Mouse (Mus musculus) hindbrain, embryonic 16.5 days (tissue): Measurements from ENCODE around the gene Syngr1. TPM values are rescaled to one million over a fixed set of nuclear protein-coding genes. Genes with fewer than 3 reads are reported as not detected.

Source experiments
- ATAC-seq: fragments of 200-750 bp; cut with Nextera tagmentation; 2 replicates; pipeline ENCODE4 v1.8.0; 2017; ENCODE audit warnings: moderate TSS enrichment, moderate library complexity
- H3K27ac ChIP-seq: fragments of 300-500 bp; sonication (generic); 2 replicates; pipeline ENCODE4 v1.5.1; 2014; ENCODE audit warnings: low read depth, mild to moderate bottlenecking, control low read depth, low read length, moderate library complexity
- H3K27me3 ChIP-seq: fragments of 300-500 bp; sonication (generic); replicated peaks from 2 replicates; pipeline ENCODE4 v1.6.1; 2014; ENCODE audit warnings: low read length; ENCODE audit not compliant: control insufficient read depth, insufficient read depth
- H3K36me3 ChIP-seq: fragments of 300-500 bp; sonication (generic); 2 replicates; pipeline ENCODE4 v1.6.1; 2014; ENCODE audit warnings: mild to moderate bottlenecking, low read length, moderate library complexity, mixed read lengths; ENCODE audit not compliant: control insufficient read depth, insufficient read depth
- H3K4me1 ChIP-seq: fragments of 300-500 bp; sonication (generic); 2 replicates; pipeline ENCODE4 v1.6.1; 2014; ENCODE audit warnings: low read depth, low read length; ENCODE audit not compliant: control insufficient read depth, insufficient read depth
- H3K4me2 ChIP-seq: fragments of 300-500 bp; sonication (generic); 2 replicates; pipeline ENCODE4 v1.6.1; 2014; ENCODE audit warnings: mild to moderate bottlenecking, low read length, control low read depth, moderate library complexity
- H3K4me3 ChIP-seq: fragments of 300-500 bp; sonication (generic); 2 replicates; pipeline ENCODE4 v1.5.1; 2014; ENCODE audit warnings: mild to moderate bottlenecking, low read length, control low read depth, moderate library complexity
- H3K9ac ChIP-seq: fragments of 300-500 bp; sonication (generic); 2 replicates; pipeline ENCODE4 v1.6.1; 2014; ENCODE audit warnings: low read depth, mild to moderate bottlenecking, control low read depth, low read length, moderate library complexity
- H3K9me3 ChIP-seq: fragments of 300-500 bp; sonication (generic); 2 replicates; pipeline ENCODE4 v1.6.1; 2014; ENCODE audit warnings: mild to moderate bottlenecking, low read length, moderate library complexity; ENCODE audit not compliant: control insufficient read depth
- WGBS: fragments of 180-500 bp; shearing (Covaris S2); extraction: QIAGEN DNeasy Blood & Tissue Kit; methylation state at CpG from one replicate; pipeline ENCODE4 v1.1.7; 2014; 5-methylcytosine and 5-hydroxymethylcytosine counted together
- polyA plus RNA-seq: library from polyadenylated mRNA; unstranded; fragments of >200 nt; fragmentation: Nextera tagmentation; extraction: Ambion mirVana; gene quantifications from 2 replicates; pipeline ENCODE4 v1.2.1, GENCODE M21; 2015

The Syngr1 gene
- polyA plus RNA-seq, 1 experiment from 2014 or later, result 80.3 TPM

DNA sequence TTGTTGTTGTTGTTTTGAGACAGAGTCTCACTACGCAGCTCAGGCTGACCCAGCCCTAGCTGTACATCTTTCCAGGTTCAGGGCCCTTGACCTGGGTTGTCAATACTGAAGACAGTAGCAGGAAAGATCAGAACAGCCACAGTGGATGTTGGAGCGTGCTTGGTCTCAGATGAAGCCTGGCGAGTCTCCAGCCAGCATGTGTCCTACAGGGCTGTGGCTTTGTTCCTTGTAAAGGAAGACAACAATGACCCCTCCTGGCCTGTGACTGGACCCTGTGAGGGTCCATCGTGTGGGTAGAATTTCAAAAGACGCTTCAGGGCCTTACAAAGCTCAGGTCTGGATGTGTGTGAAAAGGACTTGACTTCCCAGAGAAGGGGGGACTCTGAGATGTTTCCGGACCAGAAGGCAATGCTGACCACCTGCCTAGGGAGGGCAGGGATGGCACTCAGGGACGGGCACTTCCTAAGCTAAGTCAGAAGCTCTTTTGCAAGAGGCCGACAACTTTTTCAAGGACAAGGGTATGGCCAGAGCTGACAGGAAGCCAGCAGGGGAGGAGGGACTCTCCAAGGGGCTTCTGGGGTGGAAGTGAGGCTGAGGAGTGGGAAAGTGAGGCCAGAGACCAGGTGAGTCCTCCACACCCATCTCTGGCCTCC is 37.6 kb upstream of the Syngr1 start:
- no peak overlapping the region for H3K9ac ChIP-seq
- no peaks in the 10 kb centered on the region for H3K9me3 ChIP-seq
- H3K4me1 ChIP-seq, result no peaks in the 10 kb centered on the region
- H3K27ac ChIP-seq, result no peak overlapping the region
- no peaks in the 10 kb centered on the region for H3K36me3 ChIP-seq
- no peak overlapping the region for H3K4me3 ChIP-seq
- no peak for ATAC-seq
- no peak overlapping the region for H3K4me2 ChIP-seq
- no peaks in the 10 kb centered on the region for H3K27me3 ChIP-seq
- WGBS, result 52% methylated on average over 8 of the region's 8 CpGs

GRCm38 (mm10) chr15:80054034-80054710 is 37.0 kb upstream of the Syngr1 start:
- WGBS, result 85% methylated on average over 7 of the region's 7 CpGs
- no peaks in the 10 kb centered on the region for H3K36me3 ChIP-seq
- H3K4me3 ChIP-seq, result no peak overlapping the region
- H3K27ac ChIP-seq, result no peak overlapping the region
- no peaks in the 10 kb centered on the region for H3K4me1 ChIP-seq
- no peak overlapping the region for H3K4me2 ChIP-seq
- H3K9ac ChIP-seq, result no peak overlapping the region
- ATAC-seq, result no peak
- H3K9me3 ChIP-seq, result no peaks in the 10 kb centered on the region
- H3K27me3 ChIP-seq, result no peaks in the 10 kb centered on the region

DNA sequence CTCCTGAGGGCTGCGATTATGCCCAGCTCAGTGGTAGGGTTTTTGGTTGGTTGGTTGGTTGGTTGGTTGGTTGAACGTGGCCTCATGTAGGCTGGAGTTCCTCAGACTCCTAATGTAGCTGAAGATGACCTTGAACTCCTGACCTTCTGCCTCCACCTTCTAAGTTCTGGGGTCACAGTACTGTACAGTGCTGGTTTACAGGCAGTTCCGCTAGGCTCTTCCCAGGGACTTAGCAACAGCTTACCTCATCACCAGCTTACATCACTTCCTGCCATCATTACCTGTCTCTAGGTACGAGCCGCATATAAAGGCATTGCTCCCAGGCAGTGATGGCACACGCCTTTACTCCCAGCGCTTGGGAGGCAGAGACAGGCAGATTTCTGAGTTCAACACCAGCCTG is 33.0 kb upstream of the Syngr1 start:
- no peaks in the 10 kb centered on the region for H3K36me3 ChIP-seq
- no peak overlapping the region for H3K27ac ChIP-seq
- H3K4me1 ChIP-seq, result no peaks in the 10 kb centered on the region
- H3K4me3 ChIP-seq, result no peak overlapping the region
- no peak overlapping the region for H3K9ac ChIP-seq
- H3K4me2 ChIP-seq, result no peak overlapping the region
- H3K27me3 ChIP-seq, result no peaks in the 10 kb centered on the region
- no peaks in the 10 kb centered on the region for H3K9me3 ChIP-seq
- ATAC-seq, result no peak
- 89% methylated on average over 7 of the region's 7 CpGs for WGBS

DNA sequence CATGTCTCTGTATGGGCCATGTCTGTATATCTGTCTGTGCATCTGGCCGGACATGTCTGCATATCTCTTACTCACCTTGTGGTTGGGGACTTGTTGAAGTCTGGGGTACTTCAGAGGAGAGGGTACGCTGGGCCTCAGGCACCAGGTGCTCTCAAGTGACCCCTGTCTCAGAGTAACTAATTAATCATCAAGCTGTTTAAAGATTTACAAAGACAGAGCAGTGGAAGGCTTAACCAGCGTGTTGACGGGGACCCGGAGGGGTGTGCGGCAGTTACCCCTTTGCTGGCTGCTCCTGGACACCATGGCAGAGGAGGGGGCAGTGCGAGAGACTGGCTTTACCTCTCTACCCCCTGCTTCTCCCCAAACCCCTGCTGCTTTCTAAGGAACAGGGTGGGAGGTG is 31.5 kb upstream of the Syngr1 start:
- Histone ChIP-seq H3K36me3 (no peaks in the 10 kb centered on the region), H3K27me3 (no peaks in the 10 kb centered on the region), H3K4me1 (no peaks in the 10 kb centered on the region), H3K4me2 (no peak overlapping the region), H3K4me3 (no peak overlapping the region), H3K9me3 (no peaks in the 10 kb centered on the region), H3K27ac (no peak overlapping the region), H3K9ac (no peak overlapping the region)
- no peak for ATAC-seq
- 71% methylated on average over 7 of the region's 7 CpGs for whole genome bisulfite sequencing

- Histone ChIP-seq H3K9ac (no peak overlapping the region), H3K36me3 (no peaks in the 10 kb centered on the region), H3K4me1 (no peaks in the 10 kb centered on the region), H3K4me3 (no peak overlapping the region), H3K27ac (no peak overlapping the region), H3K27me3 (no peaks in the 10 kb centered on the region), H3K9me3 (no peaks in the 10 kb centered on the region), H3K4me2 (no peak overlapping the region)
- 94% methylated on average over 8 of the region's 8 CpGs for WGBS
- no peak for ATAC-seq
Observed at GRCm38 (mm10) chr15:80060356-80061070, 30.6 kb upstream of the Syngr1 start.

DNA sequence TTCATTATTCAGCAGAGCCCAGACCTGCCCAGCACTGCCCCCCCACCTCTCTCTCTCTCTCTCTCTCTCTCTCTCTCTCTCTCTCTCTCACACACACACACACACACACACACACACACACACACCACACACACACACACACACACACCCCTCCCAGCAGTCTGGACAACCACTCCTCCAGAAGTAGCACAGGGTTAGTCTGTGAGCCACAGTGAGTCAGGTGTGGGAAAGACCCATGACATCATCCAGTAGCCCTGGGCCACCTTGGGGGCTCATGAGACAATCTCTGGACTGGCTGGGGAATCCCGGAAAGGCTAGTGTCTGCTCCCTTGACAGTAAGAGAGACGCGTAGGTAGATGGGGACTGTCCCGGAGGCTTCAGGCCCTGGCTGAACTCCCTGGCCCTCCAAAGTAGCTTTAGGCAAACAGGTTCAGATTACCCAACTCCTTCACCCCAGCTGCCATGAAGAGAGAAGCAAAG is 30.0 kb upstream of the Syngr1 start:
- Histone ChIP-seq H3K27ac (no peak overlapping the region), H3K9me3 (no peaks in the 10 kb centered on the region), H3K4me3 (no peak overlapping the region), H3K36me3 (no peaks in the 10 kb centered on the region), H3K4me2 (no peak overlapping the region), H3K9ac (no peak overlapping the region), H3K27me3 (no peaks in the 10 kb centered on the region), H3K4me1 (no peaks in the 10 kb centered on the region)
- no peak for ATAC-seq
- 87% methylated on average over 4 of the region's 4 CpGs for WGBS

DNA sequence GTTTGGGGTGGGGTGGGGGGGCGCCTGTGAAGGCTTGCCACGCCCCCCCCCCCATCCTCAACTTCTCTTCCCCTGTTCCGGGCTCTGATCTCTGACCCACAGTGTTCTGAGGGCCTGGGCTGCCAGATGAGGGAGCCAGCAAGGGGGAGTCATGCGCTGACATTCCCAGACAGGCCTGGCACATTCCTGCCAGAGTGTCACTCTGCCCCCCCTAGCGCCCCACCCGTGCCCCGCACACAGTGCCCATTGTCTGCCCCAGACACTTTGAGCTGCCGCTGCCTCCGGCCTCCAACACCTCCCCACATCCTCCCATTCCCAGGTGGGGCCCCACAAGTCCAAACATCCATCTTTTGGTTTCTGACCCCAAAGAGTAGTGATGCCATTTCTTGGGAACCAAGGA is 28.8 kb upstream of the Syngr1 start:
- H3K9ac ChIP-seq, result no peak overlapping the region
- H3K4me1 ChIP-seq, result no peaks in the 10 kb centered on the region
- no peak overlapping the region for H3K4me3 ChIP-seq
- no peak overlapping the region for H3K4me2 ChIP-seq
- H3K27ac ChIP-seq, result no peak overlapping the region
- no peak for ATAC-seq
- no peaks in the 10 kb centered on the region for H3K9me3 ChIP-seq
- WGBS, result 70% methylated on average over 6 of the region's 9 CpGs
- H3K27me3 ChIP-seq, result no peaks in the 10 kb centered on the region
- H3K36me3 ChIP-seq, result no peaks in the 10 kb centered on the region

DNA sequence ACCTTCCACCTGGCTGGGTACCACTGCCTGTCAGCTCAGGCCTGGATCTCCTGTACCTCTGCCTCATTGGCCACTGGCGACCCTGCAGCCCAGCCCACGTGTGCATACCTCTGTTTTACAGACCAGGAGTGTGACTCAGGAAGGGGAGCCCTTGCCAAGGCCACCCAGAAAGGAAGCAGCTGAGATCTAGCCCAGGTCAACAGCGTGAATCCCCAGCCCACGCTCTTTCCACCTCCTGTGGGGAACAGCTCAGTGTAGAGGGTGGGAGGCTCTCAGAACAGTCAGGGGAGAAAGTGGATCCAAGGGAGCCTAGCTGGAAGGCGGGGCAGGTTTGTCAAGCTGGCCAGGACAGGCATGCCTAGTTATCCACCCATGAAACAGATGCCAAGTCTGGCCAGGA is 28.3 kb upstream of the Syngr1 start:
- Histone ChIP-seq H3K9me3 (no peaks in the 10 kb centered on the region), H3K4me3 (no peak overlapping the region), H3K36me3 (no peaks in the 10 kb centered on the region), H3K9ac (no peak overlapping the region), H3K4me2 (no peak overlapping the region), H3K27me3 (no peaks in the 10 kb centered on the region), H3K4me1 (no peaks in the 10 kb centered on the region), H3K27ac (no peak overlapping the region)
- ATAC-seq, result no peak
- WGBS, result 45% methylated on average over 5 of the region's 5 CpGs

- H3K36me3 ChIP-seq, result no peaks in the 10 kb centered on the region
- WGBS, result 81% methylated on average over 5 of the region's 5 CpGs
- H3K9ac ChIP-seq, result no peak overlapping the region
- H3K4me1 ChIP-seq, result no peaks in the 10 kb centered on the region
- no peaks in the 10 kb centered on the region for H3K9me3 ChIP-seq
- no peak overlapping the region for H3K27ac ChIP-seq
- ATAC-seq, result no peak
- no peak overlapping the region for H3K4me2 ChIP-seq
- no peaks in the 10 kb centered on the region for H3K27me3 ChIP-seq
- no peak overlapping the region for H3K4me3 ChIP-seq
Observed at GRCm38 (mm10) chr15:80064965-80065364, 26.2 kb upstream of the Syngr1 start.
